Mouse (Mus musculus): ENCODE measurements around the gene Zfp747. TPM values are rescaled to one million over a fixed set of nuclear protein-coding genes. Genes with fewer than 3 reads are reported as not detected.
"Not testable (repeated sequence)": the region's sequence is repeated elsewhere in the genome, so short reads cannot be mapped to it uniquely, and the experiment has no call there.

The Zfp747 gene
- polyA plus RNA-seq, 1 experiment from 2014 or later = 9.6 TPM

DNA sequence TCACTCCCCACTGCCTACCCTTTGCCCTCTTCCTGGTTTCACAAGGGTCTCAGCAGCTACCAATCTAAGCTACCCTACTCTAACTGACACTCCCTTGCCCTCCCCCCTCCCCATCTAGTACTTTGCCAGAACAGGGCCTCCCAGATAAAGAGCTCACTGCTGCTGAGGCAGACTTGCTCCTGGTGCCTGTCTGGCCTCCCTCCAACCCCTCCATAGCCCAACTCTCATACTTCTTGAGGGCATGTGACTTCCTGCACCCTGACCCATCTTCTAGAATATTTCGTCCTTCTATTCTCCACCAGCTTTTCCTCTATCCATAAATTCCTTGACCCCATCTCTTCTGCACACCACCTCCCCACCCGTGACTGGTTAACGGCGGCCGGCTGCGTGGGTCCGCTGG is 33.0 kb downstream of the Zfp747 start:
- 97% methylated on average over 7 of the region's 7 CpGs for WGBS
- Histone ChIP-seq H3K27ac (ENCODE audit: low read length) (no peak overlapping the region), H3K9ac (replicated peaks; ENCODE audit: low read depth, low read length) (no peak overlapping the region), H3K4me1 (replicated peaks; ENCODE audit: control insufficient read depth, insufficient read depth, low read length) (peaks cover 14% of the 10 kb centered on the region), H3K27me3 (replicated peaks; ENCODE audit: control insufficient read depth, insufficient read depth, low read length) (no peaks in the 10 kb centered on the region), H3K36me3 (ENCODE audit: control insufficient read depth, insufficient read depth) (peaks cover 2% of the 10 kb centered on the region; the same call in 1 of the 2 replicates), H3K4me2 (ENCODE audit: low read length) (no peak overlapping the region), H3K9me3 (ENCODE audit: control insufficient read depth, low read length) (no peaks in the 10 kb centered on the region), H3K4me3 (replicated peaks; ENCODE audit: low read length) (no peak overlapping the region)
- ATAC-seq = no peak

DNA sequence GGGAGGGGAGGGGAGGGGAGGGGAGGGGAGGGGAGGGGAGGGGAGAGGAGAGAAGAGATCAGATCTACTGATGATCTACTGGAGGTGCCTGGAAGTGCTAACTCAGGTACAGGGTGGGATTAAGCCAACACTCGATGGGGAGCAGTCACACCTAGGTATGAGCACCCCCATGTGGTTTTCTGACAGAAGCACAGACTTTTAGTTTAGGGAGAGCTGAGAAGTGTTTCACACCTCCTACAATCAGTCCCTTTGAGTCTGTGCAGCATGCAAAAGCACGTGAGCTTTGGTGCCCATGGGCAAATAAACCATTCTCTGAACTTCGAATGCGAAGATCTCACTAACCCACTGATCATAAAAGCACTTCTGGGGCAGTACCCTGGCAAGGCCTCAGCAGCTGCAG is 33.5 kb downstream of the Zfp747 start:
- Histone ChIP-seq H3K27me3 (replicated peaks; ENCODE audit: control insufficient read depth, insufficient read depth, low read length) (no peaks in the 10 kb centered on the region), H3K9me3 (ENCODE audit: control insufficient read depth, low read length) (no peaks in the 10 kb centered on the region), H3K4me1 (replicated peaks; ENCODE audit: control insufficient read depth, insufficient read depth, low read length) (peaks cover 14% of the 10 kb centered on the region), H3K4me3 (replicated peaks; ENCODE audit: low read length) (no peak overlapping the region), H3K4me2 (ENCODE audit: low read length) (no peak overlapping the region), H3K9ac (replicated peaks; ENCODE audit: low read depth, low read length) (no peak overlapping the region), H3K27ac (ENCODE audit: low read length) (no peak overlapping the region), H3K36me3 (ENCODE audit: control insufficient read depth, insufficient read depth) (peaks cover 2% of the 10 kb centered on the region; the same call in 1 of the 2 replicates)
- WGBS = 69% methylated on average over 4 of the region's 4 CpGs
- ATAC-seq = no peak

DNA sequence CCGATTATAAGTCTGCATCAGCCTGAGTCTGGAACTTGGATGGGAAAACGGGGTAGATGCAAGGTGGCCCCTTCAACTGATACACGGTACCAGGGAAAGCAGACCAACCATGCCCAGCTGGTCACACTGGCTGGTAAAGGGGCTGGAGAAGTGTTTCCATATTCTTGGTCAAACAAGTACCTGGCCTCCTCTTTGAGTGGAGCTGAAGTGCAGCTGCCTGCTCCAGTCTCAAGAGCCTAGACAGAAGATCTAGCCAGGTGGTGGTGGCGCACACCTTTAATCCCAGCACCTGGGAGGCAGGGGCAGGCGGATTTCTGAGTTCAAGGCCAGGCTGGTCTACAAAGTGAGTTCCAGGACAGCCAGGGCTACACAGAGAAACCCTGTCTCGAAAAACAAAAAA is 34.0 kb downstream of the Zfp747 start:
- H3K4me1 ChIP-seq (replicated peaks; ENCODE audit: control insufficient read depth, insufficient read depth, low read length) = peaks cover 14% of the 10 kb centered on the region
- not testable (repeated sequence) for ATAC-seq; H3K9me3 ChIP-seq (ENCODE audit: control insufficient read depth, low read length); H3K4me2 ChIP-seq (ENCODE audit: low read length); H3K27me3 ChIP-seq (replicated peaks; ENCODE audit: control insufficient read depth, insufficient read depth, low read length); H3K27ac ChIP-seq (ENCODE audit: low read length); H3K9ac ChIP-seq (replicated peaks; ENCODE audit: low read depth, low read length); H3K4me3 ChIP-seq (replicated peaks; ENCODE audit: low read length); H3K36me3 ChIP-seq (ENCODE audit: control insufficient read depth, insufficient read depth)
- WGBS = 93% methylated on average over 6 of the region's 6 CpGs

DNA sequence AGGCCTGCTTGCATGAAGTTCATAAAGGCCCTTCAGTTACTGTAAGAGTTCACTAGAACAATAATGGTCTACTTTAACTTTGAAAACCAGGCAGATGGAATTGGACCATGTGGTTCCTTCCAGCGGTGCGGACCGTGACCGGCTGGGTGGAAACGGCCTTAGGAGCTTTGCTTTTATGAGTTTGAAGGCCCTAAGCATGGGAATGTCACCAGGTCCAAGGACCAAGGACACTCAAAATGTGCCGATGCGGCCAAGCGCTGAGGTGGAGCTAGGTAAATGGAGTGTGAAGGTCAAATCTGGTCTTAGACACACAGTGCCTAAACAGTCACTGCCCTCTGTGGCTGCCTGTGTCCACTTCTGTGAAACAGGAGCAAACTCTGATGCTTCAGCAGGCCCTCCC is 34.5 kb downstream of the Zfp747 start:
- WGBS = 97% methylated on average over 8 of the region's 8 CpGs
- Histone ChIP-seq H3K4me3 (replicated peaks; ENCODE audit: low read length) (no peak overlapping the region), H3K4me2 (ENCODE audit: low read length) (no peak overlapping the region), H3K4me1 (replicated peaks; ENCODE audit: control insufficient read depth, insufficient read depth, low read length) (peaks cover 9% of the 10 kb centered on the region), H3K27me3 (replicated peaks; ENCODE audit: control insufficient read depth, insufficient read depth, low read length) (no peaks in the 10 kb centered on the region), H3K36me3 (ENCODE audit: control insufficient read depth, insufficient read depth) (peaks cover 2% of the 10 kb centered on the region; the same call in 1 of the 2 replicates), H3K27ac (ENCODE audit: low read length) (no peak overlapping the region), H3K9ac (replicated peaks; ENCODE audit: low read depth, low read length) (no peak overlapping the region), H3K9me3 (ENCODE audit: control insufficient read depth, low read length) (no peaks in the 10 kb centered on the region)
- ATAC-seq = no peak

DNA sequence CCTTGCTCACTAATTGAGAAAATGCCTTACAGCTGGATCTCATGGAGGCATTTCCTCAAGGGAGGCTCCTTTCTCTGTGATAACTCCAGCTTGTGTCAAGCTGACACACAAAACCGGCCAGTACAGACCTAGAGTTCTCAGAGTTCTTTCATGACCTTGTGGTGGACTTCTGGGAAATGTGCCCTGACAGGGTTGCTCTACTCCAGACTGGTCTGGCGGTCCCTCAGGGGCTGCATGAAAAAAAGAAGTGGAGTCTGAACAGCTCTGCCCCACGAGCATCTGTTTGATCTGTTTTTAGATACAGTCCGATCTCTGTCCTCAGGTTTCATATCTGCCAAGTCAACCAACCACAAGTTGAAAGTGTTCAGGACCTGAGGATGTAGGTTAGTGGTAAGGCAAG is 38.2 kb downstream of the Zfp747 start:
- H3K9ac ChIP-seq (replicated peaks; ENCODE audit: low read depth, low read length) = no peak overlapping the region
- H3K36me3 ChIP-seq (ENCODE audit: control insufficient read depth, insufficient read depth) = no peaks in the 10 kb centered on the region
- WGBS = 82% methylated on average over 4 of the region's 4 CpGs
- H3K9me3 ChIP-seq (ENCODE audit: control insufficient read depth, low read length) = no peaks in the 10 kb centered on the region
- no peak overlapping the region for H3K4me2 ChIP-seq (ENCODE audit: low read length)
- H3K4me1 ChIP-seq (replicated peaks; ENCODE audit: control insufficient read depth, insufficient read depth, low read length) = no peaks in the 10 kb centered on the region
- no peak overlapping the region for H3K4me3 ChIP-seq (replicated peaks; ENCODE audit: low read length)
- no peak for ATAC-seq
- H3K27ac ChIP-seq (ENCODE audit: low read length) = no peak overlapping the region
- H3K27me3 ChIP-seq (replicated peaks; ENCODE audit: control insufficient read depth, insufficient read depth, low read length) = no peaks in the 10 kb centered on the region

DNA sequence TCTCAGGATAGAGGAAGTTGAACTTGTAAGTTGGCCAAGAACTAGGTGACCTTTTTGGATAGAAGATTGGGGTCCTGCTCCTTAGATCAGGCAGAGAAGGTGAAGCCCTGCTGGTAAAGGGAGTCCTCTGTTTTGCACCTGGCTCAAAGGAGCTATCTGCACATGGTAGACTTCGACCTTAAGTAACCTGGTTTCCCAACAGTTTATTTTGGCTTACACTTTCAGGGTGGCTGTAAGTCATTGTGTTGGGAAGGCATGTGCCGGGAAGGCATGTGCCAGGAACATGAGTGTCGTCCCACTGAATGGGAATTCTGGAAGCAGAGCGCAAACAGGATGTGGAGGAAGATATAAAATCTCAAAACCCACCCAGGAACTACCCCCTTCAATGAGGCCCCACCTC is 40.2 kb downstream of the Zfp747 start:
- Histone ChIP-seq H3K36me3 (ENCODE audit: control insufficient read depth, insufficient read depth) (no peaks in the 10 kb centered on the region), H3K9me3 (ENCODE audit: control insufficient read depth, low read length) (no peaks in the 10 kb centered on the region), H3K4me1 (replicated peaks; ENCODE audit: control insufficient read depth, insufficient read depth, low read length) (no peaks in the 10 kb centered on the region), H3K27me3 (replicated peaks; ENCODE audit: control insufficient read depth, insufficient read depth, low read length) (no peaks in the 10 kb centered on the region), H3K9ac (replicated peaks; ENCODE audit: low read depth, low read length) (no peak overlapping the region), H3K4me2 (ENCODE audit: low read length) (no peak overlapping the region), H3K27ac (ENCODE audit: low read length) (no peak overlapping the region), H3K4me3 (replicated peaks; ENCODE audit: low read length) (no peak overlapping the region)
- no peak for ATAC-seq
- 89% methylated on average over 4 of the region's 4 CpGs for WGBS

DNA sequence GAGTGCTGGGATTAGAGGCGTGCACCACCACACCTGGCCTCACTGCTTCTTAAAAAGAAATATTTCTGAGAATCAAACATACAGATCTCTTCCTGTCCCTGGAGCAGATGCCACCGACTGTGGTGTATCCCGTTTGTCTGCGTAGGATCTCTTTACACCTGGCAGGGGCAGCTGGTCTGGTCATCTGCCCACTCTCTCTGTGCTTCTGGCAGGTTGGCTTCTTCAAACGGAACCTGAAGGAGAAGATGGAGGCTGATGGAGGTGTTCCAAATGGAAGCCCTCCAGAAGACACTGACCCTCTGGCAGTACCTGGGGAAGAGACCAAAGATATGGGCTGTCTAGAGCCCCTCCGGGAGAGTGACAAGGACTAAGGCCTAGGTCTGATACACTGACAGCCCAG is 42.6 kb downstream of the Zfp747 start:
- Histone ChIP-seq H3K4me1 (replicated peaks; ENCODE audit: control insufficient read depth, insufficient read depth, low read length) (no peaks in the 10 kb centered on the region), H3K27ac (ENCODE audit: low read length) (no peak overlapping the region), H3K36me3 (ENCODE audit: control insufficient read depth, insufficient read depth) (no peaks in the 10 kb centered on the region), H3K4me3 (replicated peaks; ENCODE audit: low read length) (no peak overlapping the region), H3K4me2 (ENCODE audit: low read length) (no peak overlapping the region), H3K9ac (replicated peaks; ENCODE audit: low read depth, low read length) (no peak overlapping the region), H3K27me3 (replicated peaks; ENCODE audit: control insufficient read depth, insufficient read depth, low read length) (no peaks in the 10 kb centered on the region), H3K9me3 (ENCODE audit: control insufficient read depth, low read length) (no peaks in the 10 kb centered on the region)
- ATAC-seq = no peak
- 84% methylated on average over 6 of the region's 6 CpGs for WGBS

DNA sequence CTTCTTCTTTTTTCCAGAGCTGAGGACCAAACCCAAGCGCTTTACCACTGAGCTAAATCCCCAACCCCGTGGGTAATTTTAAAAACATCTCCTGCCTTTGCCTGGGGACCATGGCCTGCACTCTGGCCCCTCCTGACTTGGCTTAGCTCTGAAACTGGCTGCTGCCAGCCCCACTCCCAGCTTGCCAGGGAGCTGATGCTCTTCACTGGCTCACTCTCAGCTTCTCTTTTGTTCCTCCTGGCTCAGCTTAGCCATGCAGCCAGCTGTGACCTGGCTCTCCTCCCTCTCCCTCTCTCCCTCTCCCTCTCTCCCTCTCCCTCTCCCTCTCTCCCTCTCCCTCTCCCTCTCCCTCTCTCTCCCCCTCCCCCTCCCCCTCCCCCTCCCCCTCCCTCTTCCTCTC is 49.2 kb downstream of the Zfp747 start:
- peak; percentile 68; the same call in 1 of the 2 replicates for ATAC-seq
- no peak overlapping the region for H3K4me3 ChIP-seq (replicated peaks; ENCODE audit: low read length)
- no peaks in the 10 kb centered on the region for H3K36me3 ChIP-seq (ENCODE audit: control insufficient read depth, insufficient read depth)
- WGBS = 42% methylated on average over 2 of the region's 2 CpGs
- no peaks in the 10 kb centered on the region for H3K9me3 ChIP-seq (ENCODE audit: control insufficient read depth, low read length)
- H3K4me2 ChIP-seq (ENCODE audit: low read length) = no peak overlapping the region
- no peaks in the 10 kb centered on the region for H3K27me3 ChIP-seq (replicated peaks; ENCODE audit: control insufficient read depth, insufficient read depth, low read length)
- H3K27ac ChIP-seq (ENCODE audit: low read length) = no peak overlapping the region
- no peak overlapping the region for H3K9ac ChIP-seq (replicated peaks; ENCODE audit: low read depth, low read length)
- H3K4me1 ChIP-seq (replicated peaks; ENCODE audit: control insufficient read depth, insufficient read depth, low read length) = no peaks in the 10 kb centered on the region

DNA sequence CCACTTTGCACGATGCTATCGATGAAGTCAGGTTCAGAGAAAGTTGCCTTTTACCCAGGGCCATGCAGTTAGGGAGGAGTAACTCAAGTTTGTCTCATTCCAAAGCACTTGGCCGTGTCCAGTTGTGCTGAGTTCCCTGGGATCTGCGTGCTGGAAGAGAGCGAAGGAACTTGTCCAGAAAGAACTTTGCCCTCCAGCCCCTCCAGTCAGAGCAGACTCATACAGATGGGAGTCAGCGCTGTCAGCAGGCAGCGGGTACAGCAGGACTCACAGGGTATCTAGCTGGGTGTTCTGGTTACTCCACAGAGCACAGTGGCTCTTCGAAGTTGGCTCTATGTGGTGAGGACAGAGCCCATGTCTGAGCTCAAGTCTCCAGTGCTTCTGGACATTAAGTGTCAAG is 50.3 kb downstream of the Zfp747 start:
- H3K27me3 ChIP-seq (replicated peaks; ENCODE audit: control insufficient read depth, insufficient read depth, low read length) = no peaks in the 10 kb centered on the region
- no peaks in the 10 kb centered on the region for H3K36me3 ChIP-seq (ENCODE audit: control insufficient read depth, insufficient read depth)
- H3K4me1 ChIP-seq (replicated peaks; ENCODE audit: control insufficient read depth, insufficient read depth, low read length) = no peaks in the 10 kb centered on the region
- 91% methylated on average over 8 of the region's 8 CpGs for WGBS
- H3K9ac ChIP-seq (replicated peaks; ENCODE audit: low read depth, low read length) = no peak overlapping the region
- no peaks in the 10 kb centered on the region for H3K9me3 ChIP-seq (ENCODE audit: control insufficient read depth, low read length)
- H3K27ac ChIP-seq (ENCODE audit: low read length) = no peak overlapping the region
- no peak for ATAC-seq
- no peak overlapping the region for H3K4me2 ChIP-seq (ENCODE audit: low read length)
- H3K4me3 ChIP-seq (replicated peaks; ENCODE audit: low read length) = no peak overlapping the region

DNA sequence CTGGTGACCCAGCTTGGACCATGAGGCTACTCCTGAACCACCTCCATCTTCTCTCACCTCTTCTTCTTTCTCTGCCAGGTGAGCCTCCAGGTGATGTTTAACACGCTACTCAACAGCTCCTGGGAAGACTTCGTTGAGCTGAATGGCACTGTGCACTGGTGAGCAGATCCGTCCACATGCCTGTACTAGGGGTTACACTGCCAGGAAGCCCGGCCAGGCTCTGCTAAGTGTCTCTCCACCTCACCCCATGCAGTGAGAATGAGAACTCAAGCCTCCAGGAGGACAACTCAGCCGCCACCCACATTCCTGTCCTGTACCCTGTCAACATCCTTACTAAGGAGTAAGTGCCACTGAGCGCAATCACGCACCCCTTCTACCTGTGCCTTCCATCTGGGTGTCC is 50.9 kb downstream of the Zfp747 start:
- WGBS = 88% methylated on average over 7 of the region's 7 CpGs
- no peak overlapping the region for H3K4me3 ChIP-seq (replicated peaks; ENCODE audit: low read length)
- ATAC-seq = no peak

More for the DNA sequence above, 50.9 kb downstream of the Zfp747 start:
- Histone ChIP-seq H3K9ac (replicated peaks; ENCODE audit: low read depth, low read length) (no peak overlapping the region), H3K27me3 (replicated peaks; ENCODE audit: control insufficient read depth, insufficient read depth, low read length) (no peaks in the 10 kb centered on the region), H3K4me1 (replicated peaks; ENCODE audit: control insufficient read depth, insufficient read depth, low read length) (no peaks in the 10 kb centered on the region), H3K27ac (ENCODE audit: low read length) (no peak overlapping the region), H3K9me3 (ENCODE audit: control insufficient read depth, low read length) (no peaks in the 10 kb centered on the region), H3K4me2 (ENCODE audit: low read length) (no peak overlapping the region), H3K36me3 (ENCODE audit: control insufficient read depth, insufficient read depth) (no peaks in the 10 kb centered on the region)

All from forebrain, embryonic 16.5 days (tissue).